Mouse (Mus musculus) spleen, embryonic (tissue): ENCODE data around the gene Cfap300.

Experiments used
- CTCF ChIA-PET: fragments of 350-600 bp; sonication (Branson Sonifier 250); formaldehyde crosslinking; loops from one replicate; lab custom pipeline; 2022; lab: Charles Lee

The Cfap300 gene

DNA sequence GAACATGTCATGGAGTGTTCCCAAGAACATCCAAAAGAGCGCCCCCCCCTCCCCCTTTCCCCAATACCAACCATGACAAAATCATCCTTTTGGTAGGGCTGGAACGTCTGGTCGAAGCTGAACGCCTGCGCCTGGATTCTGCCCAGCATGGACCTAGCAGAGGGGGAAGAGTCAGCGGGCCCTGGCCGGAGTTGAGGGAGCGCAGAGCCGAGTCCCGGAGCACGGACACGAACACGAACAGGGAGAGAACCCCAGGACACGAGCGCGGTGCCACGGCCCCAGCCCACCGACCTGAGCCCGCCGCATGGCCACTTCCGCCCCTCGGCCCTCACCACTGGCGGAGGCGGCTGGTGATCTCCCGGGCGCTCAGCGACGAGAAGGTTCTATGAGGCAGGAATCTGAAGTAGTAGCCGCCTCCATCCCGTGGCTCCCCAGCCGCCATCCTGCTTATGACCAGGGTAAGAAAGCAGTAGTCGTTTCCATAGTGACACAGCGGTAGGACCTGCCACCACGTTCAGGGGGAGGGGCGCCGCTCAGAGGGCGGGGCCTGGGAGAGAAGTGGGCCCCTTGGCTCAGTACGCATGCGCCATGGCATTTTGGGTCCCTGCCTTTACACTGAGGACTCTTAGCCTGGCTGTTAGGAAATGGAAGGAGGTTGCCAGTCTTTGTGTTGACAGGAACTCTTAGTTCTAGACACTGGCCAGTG, at the start of gene Cfap300:
Gene Cfap300, minus strand, starts transcription at position 486 of the 706 bp plus-strand sequence.
- CTCF ChIA-PET: no interaction called here

DNA sequence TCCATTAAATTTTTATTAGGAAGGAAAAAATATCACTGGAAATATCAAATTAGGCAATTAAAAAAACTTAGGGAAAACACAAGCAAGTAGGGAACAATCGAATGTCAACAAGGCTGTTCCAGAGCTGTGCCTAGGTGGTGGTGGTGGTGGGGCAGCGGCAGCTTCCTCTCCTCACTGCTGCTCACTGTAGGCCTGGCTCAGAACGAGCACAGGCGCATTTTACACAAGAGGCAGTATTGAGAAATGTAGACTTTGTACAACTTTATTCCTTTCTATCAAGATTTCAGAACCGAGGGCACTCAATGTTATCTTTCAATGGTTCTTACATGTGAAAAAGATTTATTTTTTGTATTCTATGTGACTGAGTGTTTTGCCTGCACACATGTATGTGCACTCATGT, 36.3 kb upstream of the Cfap300 start:
- CTCF ChIA-PET: no interaction called here

DNA sequence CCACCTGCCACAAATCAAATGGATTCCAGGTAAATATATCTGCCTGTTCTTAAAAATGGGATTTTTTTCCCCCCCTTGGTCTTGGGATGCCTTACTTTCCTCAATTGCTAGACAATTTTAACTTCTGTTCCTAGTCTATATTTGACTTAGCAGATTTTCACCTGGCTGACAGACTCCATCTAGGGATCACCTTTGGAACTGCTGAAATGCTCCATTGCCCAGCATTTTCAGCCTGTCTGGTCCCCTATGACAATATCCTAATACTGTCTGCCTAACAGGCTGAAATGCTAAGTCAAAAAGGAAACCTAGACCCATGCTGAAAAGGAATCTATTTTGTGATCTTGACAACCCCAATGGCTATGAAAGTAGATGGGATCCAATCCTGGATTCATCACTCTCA, 31.7 kb upstream of the Cfap300 start:
- CTCF ChIA-PET: interaction anchor here (0.6 kb wide), 1 partner anchor 167 kb away, joined by 6 read pairs; no protein-coding TSS in a partner anchor

DNA sequence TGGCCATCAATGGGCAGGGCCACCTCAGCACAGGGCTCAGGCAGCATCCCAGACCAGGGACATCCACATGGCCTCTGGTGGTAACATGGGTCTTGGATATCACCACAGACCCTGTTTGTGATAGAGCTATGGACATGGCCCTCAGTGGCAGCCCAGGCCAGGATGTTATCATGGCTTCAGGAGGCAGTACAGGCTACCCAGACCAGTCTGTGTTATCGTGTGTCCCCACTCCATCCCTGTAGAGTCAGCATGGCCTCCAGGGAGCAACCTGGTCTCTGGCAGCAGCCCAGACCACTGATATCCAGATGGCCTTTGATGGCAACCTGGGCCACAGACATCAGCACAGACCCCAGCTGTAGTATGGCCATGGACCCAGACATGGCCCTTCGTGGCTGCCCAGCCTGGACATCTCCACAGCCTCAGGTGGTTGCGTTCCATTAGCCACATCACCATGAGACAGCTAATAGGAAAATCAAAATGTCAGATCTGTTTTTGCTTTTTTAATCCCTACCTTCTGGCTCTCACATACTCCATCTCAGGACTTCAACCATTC, 30.7 kb upstream of the Cfap300 start:
- CTCF ChIA-PET: interaction anchor here (0.5 kb wide), 1 partner anchor 360 kb away, joined by 3 read pairs; no protein-coding TSS in a partner anchor

DNA sequence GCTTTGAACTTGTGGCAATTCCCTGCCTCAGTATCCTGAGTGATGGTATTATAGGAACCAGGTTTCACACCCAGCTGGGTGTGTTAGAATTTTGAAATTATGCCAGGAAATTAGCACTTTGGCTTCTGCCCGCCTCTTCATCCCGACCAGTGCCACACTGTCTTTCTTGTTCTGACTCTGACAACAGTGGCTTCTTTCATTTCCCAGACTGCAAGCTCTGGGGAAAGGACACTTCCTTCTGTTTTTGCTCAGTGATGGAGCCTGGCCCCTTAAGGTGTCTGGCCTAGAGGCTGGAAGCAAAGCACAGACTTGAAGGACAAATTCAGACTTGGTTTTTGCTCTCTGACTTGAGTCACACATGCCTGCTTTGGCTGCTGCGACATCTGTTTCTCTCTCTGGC, 17.0 kb upstream of the Cfap300 start:
- CTCF ChIA-PET: no interaction called here

DNA sequence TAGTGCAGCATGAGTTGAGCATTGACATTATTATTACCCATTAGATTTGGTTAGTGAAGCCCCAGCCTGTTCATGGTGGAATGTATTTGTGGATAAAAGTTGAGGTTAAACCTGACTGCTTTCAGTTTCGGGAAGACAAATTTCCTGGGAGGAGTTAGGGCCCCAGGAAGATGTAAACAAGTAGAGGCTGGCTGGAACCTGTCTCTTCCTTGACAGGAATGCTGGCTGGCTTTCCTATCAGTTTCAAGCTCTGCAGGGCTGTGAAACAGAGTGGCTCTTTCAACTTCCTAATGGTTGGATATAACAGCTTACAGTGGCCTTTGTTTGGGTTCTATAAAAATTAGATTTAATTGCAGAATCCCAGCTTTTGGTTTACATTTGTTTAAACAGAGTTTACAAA, 12.2 kb upstream of the Cfap300 start:
- CTCF ChIA-PET: no interaction called here

DNA sequence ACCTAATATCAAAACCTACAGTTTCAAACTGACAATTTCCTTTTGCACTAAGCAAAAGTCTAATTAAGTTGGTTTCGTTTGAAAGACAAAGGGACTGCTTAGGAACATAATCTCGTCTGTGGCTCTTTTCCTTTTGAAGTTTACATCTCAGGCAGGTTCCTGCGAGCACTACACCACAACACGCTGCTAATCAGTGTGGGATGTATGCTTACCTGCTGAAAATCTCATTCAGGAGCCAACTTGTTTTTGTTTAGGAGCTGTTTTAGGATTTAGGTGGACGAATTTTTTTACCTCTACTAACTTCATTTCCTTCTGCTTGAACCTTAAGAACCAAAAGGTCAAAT, 393 bp upstream of the Cfap300 start:
- CTCF ChIA-PET: no interaction called here

DNA sequence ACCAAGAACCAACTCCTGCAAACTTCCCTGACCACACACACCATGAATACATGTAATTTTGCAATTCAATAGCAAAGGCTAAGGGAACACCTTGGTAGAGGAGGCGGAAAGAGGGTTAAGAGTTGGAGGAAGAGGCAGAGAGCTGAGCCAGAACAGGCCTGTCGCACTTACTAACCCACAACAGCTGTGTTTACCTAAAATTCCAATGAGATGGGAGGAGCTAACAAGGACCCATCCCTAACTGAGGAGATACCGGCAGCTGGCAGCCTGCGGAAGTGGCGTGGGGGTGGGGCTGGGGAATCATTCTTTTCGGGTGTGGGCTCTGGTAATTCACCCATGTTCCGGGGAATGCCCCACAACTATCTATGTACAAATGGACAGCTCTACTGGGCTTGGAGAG, 7.1 kb downstream of the Cfap300 start:
- CTCF ChIA-PET: no interaction called here

DNA sequence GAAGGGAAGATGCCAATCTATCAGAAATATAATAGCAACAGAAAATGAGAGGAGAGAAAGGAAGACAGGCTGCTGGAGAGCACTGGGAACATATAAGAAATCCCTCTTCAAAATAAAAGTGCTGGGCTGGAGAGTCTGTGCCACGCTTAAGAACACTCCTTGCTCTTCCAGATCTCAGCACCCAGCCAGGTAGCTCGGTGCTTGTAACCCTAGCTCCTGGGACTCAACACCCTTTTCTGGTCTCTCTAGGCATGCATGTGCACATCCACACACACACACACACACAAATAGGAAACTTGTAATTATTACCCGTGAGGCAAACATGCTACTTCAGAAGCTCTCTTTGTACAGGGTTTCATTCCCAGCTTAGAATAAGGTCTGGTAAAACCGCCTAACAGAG, 7.5 kb downstream of the Cfap300 start:
- CTCF ChIA-PET: no interaction called here

DNA sequence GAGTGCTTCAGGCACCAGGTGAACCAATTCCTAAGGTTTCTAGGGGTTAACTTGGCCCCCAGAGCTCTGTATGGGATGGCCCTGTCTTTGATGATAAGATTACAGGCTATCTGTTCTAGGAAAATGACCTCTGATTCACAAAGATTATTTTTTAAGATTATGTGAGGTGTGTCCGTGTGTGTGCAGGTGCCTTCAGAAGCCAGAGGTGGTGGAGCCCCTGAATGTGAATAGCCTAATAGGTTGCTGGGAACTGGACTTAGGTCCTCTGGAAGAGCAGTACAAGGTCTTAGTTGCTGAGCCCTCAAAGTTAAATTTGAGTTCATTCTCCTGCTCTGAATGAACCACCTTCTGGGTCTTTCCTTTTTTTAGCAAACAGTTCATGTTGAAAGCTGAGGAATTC, 8.5 kb downstream of the Cfap300 start:
- CTCF ChIA-PET: no interaction called here

DNA sequence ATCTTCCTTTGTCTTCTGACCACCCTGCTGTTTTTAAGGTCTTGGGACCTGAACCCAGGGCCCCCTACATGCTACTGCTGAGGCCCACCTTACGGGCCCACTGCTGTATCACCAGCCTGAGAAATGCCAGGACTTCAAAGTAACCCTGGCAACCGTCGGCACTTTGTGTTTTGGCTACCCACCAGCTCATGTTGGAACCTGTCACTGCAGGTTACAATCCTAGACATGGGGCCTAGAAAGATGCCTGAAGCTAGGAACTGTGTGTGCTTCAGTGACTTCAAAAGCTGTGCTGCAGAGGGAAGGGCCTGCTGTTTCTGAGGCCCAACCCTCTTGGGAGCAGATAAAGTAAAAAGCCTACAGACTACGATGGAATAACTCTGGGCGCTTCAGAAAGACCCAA, 9.8 kb downstream of the Cfap300 start:
- CTCF ChIA-PET: no interaction called here

DNA sequence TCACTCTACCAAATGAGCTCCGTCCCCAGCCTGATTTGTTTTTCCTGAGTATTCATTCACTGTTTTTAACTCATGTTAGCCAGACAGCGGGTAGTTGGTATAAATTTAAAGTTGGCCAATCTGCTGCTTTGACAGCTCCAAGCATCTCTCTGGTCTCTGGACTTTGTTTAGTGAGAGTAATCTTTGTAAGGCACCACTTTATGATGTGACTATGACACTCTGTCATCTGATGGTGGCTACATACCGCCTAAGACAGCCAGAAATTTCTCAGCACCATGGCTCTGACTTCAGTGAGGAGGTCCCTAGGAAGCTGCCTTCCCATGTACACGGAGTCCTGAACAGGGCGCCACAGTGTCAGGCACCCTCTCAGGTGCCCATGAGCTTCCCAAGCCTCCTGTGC, 24.0 kb downstream of the Cfap300 start:
- CTCF ChIA-PET: no interaction called here

DNA sequence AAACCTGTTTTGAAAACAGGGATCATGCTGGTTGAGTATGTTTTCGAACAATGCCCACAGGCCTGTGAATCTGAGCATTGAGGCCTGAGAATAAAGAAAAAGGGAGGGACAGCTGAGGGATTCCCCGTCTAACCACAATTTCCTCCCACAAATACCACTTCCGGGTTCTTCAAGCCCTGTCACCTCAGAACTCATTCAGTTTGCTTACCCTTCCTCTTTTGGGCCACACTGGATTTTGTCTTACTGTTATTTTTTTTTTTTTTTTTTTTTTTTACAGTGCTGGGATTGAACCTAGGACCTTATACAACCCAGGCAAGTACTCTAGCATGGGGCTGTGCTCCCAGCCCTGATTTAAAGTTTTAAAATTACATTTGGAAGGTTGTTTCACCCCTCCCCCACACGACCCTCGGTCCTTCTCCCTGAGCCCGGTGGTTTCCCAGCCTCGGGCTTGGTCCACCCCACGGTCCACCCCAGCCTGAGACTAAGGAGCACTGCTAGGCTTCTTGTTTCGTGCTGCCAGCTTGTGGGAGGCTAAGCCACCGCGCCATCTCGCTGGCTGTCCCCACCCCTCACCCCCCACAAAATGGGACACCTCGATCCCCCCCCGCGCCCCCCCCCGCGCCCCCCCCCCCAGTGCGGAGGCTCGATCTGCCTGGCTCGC, 25.2 kb downstream of the Cfap300 start:
- CTCF ChIA-PET: interaction anchor here (0.6 kb wide), 1 partner anchor 13 kb away, joined by 3 read pairs; no protein-coding TSS in a partner anchor

DNA sequence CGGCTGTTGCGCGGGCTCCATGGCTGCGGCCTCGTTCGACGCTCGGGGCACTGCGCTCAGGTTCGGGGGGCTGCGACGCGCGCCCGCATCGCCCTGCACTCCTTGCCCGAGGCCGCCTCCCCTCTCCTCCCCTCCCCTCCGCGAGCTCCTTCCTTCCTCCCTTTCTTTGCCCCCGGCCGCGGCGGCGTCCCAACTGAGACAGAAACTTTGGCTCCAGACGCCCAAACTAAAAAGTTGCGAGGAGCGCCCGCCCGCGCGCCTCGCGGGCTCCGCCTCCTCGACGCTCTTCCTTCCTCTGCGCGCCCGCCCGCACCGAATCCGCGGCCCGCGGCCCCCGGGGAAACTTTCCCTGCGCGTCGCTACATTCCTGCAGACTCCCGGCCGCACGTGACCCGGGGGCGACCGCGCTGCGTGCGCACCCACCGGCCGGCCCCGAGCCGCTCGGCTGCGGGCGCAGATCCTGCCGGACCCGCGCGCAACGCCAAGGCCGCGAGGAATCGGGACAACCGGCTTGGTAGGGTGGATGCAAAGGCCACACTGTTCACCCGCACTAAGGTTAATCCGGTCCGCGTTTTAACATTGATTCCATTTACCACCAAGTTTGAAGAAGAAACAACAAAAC, 38.1 kb downstream of the Cfap300 start, which contains the start of gene Yap1:
Gene Yap1, minus strand, starts transcription at position 227 of the 622 bp plus-strand sequence.
- CTCF ChIA-PET: interaction anchor here (0.5 kb wide), 1 partner anchor 13 kb away, joined by 3 read pairs; no protein-coding TSS in a partner anchor

DNA sequence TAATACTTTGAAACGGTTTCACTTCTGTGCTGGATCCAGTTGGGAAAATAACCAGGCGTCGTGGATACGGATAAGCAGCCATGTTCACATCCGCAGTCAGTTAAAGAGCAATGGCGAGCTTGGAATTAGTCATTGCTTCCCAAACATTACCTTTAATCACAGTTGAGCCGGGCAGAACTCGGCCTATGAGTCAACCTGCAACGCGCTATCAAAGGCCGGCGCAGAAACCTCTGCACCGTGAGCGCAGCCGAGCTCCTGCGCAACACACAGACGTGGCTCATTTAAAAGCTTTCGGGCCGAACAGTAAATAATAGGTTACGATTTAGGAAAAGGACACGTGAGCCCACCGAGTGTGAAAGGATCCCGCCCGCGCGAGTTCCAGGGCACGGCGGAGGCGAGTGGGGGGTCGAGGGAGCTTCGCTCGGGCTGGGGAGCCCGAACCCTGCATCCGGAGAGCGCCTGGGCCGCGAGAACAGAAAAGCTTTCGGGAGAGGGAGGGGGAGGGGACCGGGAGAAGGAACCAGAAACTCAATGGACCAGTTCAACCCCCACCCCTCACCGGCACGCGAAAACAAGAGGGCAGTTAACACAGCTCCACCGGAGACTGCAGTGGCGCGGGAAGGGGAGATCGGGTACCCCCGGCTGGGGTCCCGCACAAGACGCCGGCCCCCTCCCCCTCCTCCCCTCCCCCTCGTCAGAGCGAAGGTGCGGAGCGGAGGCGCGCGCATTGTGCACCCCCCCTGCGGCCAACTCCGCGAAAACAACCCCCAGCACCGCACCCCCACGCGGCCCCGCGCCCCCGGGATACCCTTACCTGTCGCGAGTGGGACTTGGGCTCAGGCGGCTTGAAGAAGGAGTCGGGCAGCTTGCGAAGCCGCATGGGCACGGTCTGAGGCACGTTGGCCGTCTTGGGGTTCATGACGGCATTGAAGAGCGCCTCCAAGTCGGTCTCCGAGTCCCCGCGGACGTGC, 39.0 kb downstream of the Cfap300 start:
- CTCF ChIA-PET: interaction anchor here (0.5 to 0.8 kb wide), 2 partner anchors 14 to 18 kb away, joined by 3 to 4 read pairs; no protein-coding TSS in a partner anchor

DNA sequence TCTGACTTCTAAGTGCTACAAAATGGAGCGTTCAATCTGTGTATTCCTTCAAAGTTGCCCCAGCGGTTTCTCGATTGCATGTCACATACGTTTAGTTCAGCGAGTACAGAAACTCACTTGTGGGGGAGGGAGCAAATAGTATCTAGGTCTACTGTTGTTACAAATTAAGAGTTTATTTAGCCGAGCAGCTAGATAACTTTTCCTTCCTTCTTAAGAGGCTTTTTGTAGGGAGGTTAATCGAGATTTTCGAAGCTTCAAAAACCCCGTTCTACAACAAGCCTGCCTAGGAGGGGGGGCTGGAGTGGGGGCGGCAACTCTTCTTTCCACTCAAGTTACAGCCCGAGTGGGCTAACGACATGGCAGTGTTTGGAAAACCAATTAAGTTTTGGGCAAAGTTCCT, 39.8 kb downstream of the Cfap300 start:
- CTCF ChIA-PET: interaction anchor here (0.8 kb wide), 1 partner anchor 19 kb away, joined by 4 read pairs; no protein-coding TSS in a partner anchor

DNA sequence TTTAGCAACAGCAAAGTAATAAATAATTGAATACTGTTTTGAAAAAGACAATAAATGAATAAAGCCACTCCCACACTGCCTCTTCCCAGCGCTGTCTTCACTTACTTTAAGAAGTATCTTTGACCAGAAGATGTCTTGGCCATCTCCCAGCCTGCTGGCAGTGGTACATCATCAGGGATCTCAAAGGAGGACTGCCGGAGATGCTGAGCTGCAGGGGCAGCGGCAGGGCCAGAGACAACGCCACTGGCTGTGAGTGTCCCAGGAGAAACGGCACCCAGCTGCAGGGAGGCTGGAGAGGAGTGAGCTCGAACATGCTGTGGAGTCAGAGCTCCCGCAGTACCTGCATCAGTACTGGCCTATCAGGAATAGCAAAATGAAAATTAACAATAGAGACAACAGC, 41.3 kb downstream of the Cfap300 start:
- CTCF ChIA-PET: no interaction called here

DNA sequence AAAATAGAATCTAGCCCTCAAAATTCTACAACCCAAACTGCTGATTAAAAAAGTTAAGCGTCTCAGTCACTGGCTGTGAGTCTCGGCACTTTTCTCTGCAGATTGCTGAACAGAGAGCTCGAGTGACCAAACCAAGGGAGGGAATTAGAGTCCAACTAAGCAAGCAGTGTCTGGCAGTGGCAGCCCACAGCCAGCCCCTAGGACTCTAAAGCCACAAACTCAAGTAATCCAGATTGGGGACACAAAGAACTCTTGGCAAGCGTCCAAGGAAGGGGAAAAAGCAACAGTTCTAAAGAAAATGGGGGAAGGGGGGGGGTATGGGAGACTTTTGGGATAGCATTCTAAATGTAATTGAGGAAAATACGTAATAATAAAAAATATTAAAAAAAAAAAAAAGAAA, 48.3 kb downstream of the Cfap300 start:
- CTCF ChIA-PET: no interaction called here

DNA sequence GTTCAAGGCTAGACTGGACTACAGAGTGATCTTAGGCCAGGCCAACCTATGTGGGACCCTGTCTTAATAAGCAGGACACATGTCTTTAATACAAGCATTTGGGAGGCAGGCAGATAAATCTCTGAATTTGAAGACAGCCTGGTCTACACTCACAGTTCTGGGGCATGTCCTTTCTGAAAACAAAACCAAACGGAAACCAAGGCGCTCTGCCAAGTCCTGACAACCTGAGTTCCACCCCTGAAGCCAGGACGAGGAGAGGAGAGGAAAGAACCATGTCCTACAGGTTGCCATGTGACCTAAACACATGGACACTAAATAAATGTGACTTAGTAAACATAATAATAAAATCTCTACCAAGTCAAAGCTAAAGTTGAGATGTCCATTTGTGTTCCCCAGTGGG, 50.0 kb downstream of the Cfap300 start:
- CTCF ChIA-PET: no interaction called here

DNA sequence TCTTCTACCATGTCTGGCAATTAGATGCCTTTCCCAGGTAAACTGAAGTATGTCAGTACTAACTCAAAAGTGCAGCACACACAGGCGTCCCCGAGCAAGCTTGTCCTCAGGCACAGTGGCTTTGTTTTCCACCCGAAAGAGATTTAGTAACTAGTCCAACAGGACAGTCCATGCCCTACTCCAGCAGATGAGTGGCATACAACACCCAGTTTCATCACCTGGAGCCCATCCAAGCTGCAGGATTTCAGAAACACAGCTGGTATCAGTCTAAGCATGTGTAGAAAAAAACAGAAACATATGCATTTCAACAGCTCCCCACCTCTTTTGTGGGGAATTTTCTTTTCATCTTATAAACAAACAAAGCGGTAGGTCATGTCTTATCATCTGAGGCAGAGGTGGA, 51.7 kb downstream of the Cfap300 start:
- CTCF ChIA-PET: no interaction called here

DNA sequence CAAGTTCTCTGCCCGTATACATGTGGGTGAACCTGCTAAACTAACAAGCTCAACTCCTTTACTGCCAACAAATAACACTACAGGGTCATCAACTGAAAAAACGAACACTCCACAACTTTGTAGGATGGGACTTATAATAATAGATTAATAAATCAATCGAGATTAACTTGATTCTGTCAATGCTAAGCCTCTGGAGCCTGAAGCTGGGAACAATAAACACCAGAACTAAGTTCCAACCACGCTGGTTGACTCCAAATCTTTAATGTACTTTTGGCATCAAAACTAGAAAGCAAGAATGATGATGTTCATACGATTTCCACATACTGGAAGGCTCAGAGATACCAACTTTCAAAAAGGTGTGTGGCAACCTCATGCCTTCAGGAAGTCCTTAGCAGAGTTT, 55.5 kb downstream of the Cfap300 start:
- CTCF ChIA-PET: no interaction called here
